Mouse (Mus musculus): ENCODE data around the gene Sec24d. TPM values are rescaled to one million over a fixed set of nuclear protein-coding genes. Genes with fewer than 3 reads are reported as not detected.

Sec24d gene
- polyA plus RNA-seq, 1 experiment from 2014 or later = 34.9 TPM

DNA sequence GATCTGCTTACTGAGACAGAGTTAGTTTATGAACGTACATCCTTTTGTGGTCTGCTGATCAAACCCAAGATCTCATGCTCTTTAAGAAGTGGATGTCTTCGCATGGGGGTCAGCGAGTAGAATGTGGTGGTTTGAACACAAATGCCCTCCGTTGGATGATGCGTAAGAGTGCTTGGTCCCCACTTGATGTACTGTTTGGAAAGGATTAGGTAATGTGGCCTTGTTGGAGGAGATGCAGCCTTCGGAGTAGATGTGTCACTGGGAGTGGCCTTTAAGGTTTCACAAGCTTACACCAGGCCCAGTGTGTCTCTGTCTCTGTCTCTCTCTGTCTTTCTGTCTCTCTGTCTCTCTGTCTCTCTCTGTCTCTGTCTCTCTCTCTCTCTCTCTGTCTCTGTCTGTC is 40.2 kb downstream of the Sec24d start:
- Histone ChIP-seq H3K9me3 (ENCODE audit: low read length) (no peaks in the 10 kb centered on the region), H3K4me1 (ENCODE audit: insufficient read depth, low read depth, low read length) (no peaks in the 10 kb centered on the region), H3K4me3 (ENCODE audit: low read depth, low read length) (no peak overlapping the region), H3K27ac (ENCODE audit: low read length) (no peak overlapping the region), H3K4me2 (replicated peaks; ENCODE audit: low read depth, low read length) (no peak overlapping the region), H3K27me3 (replicated peaks; ENCODE audit: insufficient read depth, low read length) (no peaks in the 10 kb centered on the region), H3K36me3 (ENCODE audit: insufficient read depth, low read length) (peaks cover 5% of the 10 kb centered on the region; the same call in 1 of the 2 replicates), H3K9ac (replicated peaks; ENCODE audit: low read depth) (no peak overlapping the region)
- ATAC-seq (no peak), DNase-seq (ENCODE audit: low spot score) (no peak)
- 90% methylated on average over 6 of the region's 6 CpGs for WGBS
- TF ChIP-seq EP300 (IDR thresholded peaks at IDR 0.05) = no peak
- no peak for TF ChIP-seq CTCF (IDR thresholded peaks at IDR 0.05)

DNA sequence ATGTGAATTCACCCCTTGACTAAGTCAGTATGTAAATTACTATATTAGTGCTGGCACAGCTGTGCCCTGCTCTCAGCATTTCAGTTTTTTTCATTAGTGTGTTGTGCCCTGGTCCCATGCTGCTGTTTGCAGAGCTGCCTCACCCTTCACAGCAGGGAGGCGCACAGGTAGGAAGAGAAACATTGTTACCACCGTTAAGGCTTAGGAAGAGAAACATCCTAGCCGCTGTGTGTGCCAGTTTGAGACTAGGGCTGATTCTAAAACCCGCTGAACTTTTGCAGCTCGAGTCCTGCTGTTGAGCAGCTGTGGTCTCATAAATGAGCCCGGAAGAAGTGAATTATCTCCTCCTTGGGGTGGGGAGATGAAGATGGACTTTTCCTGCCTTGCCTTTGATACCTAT is 41.9 kb downstream of the Sec24d start:
- no peak overlapping the region for H3K27ac ChIP-seq (ENCODE audit: low read length)
- H3K9me3 ChIP-seq (ENCODE audit: low read length) = no peaks in the 10 kb centered on the region
- no peaks in the 10 kb centered on the region for H3K4me1 ChIP-seq (ENCODE audit: insufficient read depth, low read depth, low read length)
- no peak for TF ChIP-seq EP300 (IDR thresholded peaks at IDR 0.05)
- TF ChIP-seq CTCF (IDR thresholded peaks at IDR 0.05) = no peak
- 73% methylated on average over 6 of the region's 6 CpGs for WGBS
- no peak overlapping the region for H3K4me3 ChIP-seq (ENCODE audit: low read depth, low read length)
- no peak overlapping the region for H3K9ac ChIP-seq (replicated peaks; ENCODE audit: low read depth)
- H3K36me3 ChIP-seq (ENCODE audit: insufficient read depth, low read length) = peaks cover 5% of the 10 kb centered on the region; the same call in 1 of the 2 replicates
- H3K4me2 ChIP-seq (replicated peaks; ENCODE audit: low read depth, low read length) = no peak overlapping the region
- ATAC-seq (no peak), DNase-seq (ENCODE audit: low spot score) (no peak)
- H3K27me3 ChIP-seq (replicated peaks; ENCODE audit: insufficient read depth, low read length) = no peaks in the 10 kb centered on the region

DNA sequence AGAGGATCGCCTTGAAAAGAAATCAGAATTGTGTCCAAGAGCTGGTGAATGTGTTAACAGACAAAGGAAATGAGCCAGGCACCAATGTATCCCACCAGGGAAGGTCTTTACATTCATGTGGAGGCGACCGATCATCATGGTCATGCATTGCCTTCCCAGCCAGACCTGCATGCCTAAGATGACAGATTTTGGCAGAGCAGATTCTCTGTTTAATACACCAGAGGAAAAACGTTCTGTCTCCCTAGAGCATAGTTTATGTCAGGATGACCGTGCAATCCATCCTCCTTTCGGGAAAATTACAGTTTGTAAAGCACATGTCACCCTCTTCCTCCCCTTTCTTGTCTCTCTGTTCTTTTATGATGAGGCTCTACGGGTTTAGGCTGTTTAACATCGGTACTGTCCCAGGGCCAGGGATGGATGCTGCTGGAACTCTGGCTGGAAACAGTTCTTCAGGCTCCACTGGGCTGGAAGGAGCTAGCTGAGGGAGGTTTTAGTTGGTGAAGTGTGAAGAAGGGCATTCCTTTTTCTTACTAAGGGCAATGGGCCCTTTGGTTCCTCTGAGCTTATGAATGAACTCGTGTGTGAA is 45.3 kb downstream of the Sec24d start:
- Histone ChIP-seq H3K27ac (ENCODE audit: low read length) (no peak overlapping the region), H3K4me1 (ENCODE audit: insufficient read depth, low read depth, low read length) (no peaks in the 10 kb centered on the region), H3K36me3 (ENCODE audit: insufficient read depth, low read length) (no peaks in the 10 kb centered on the region), H3K4me2 (replicated peaks; ENCODE audit: low read depth, low read length) (no peak overlapping the region), H3K4me3 (ENCODE audit: low read depth, low read length) (no peak overlapping the region), H3K9ac (replicated peaks; ENCODE audit: low read depth) (no peak overlapping the region), H3K27me3 (replicated peaks; ENCODE audit: insufficient read depth, low read length) (no peaks in the 10 kb centered on the region), H3K9me3 (ENCODE audit: low read length) (no peaks in the 10 kb centered on the region)
- DNase-seq (ENCODE audit: low spot score) (no peak), ATAC-seq (no peak)
- TF ChIP-seq EP300 (IDR thresholded peaks at IDR 0.05) = no peak
- no peak for TF ChIP-seq CTCF (IDR thresholded peaks at IDR 0.05)
- WGBS = 80% methylated on average over 9 of the region's 9 CpGs

DNA sequence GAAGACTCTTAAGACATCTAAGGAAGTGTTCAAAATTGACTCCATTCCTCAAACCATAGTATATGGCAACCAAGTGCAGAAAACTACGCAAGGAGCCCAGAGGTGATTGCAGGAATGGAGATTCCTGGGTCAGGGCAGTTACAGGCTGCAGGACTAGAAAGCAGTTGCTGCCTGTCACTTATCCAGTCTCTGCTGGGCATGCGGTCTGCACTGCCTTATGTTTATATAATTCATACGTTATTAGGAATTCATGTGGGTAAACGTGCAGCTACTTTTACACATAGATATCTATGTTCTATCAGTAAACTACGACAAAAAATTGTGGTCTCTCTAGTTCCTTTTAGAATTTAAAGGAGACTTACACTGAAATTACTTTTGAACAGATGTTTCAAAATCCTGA is 46.2 kb downstream of the Sec24d start:
- ATAC-seq (no peak), DNase-seq (ENCODE audit: low spot score) (no peak)
- Histone ChIP-seq H3K27ac (ENCODE audit: low read length) (no peak overlapping the region), H3K36me3 (ENCODE audit: insufficient read depth, low read length) (no peaks in the 10 kb centered on the region), H3K4me1 (ENCODE audit: insufficient read depth, low read depth, low read length) (no peaks in the 10 kb centered on the region), H3K27me3 (replicated peaks; ENCODE audit: insufficient read depth, low read length) (no peaks in the 10 kb centered on the region), H3K9me3 (ENCODE audit: low read length) (no peaks in the 10 kb centered on the region), H3K4me3 (ENCODE audit: low read depth, low read length) (no peak overlapping the region), H3K9ac (replicated peaks; ENCODE audit: low read depth) (no peak overlapping the region), H3K4me2 (replicated peaks; ENCODE audit: low read depth, low read length) (no peak overlapping the region)
- 39% methylated on average over 5 of the region's 5 CpGs for WGBS
- TF ChIP-seq CTCF (IDR thresholded peaks at IDR 0.05) (no peak), EP300 (IDR thresholded peaks at IDR 0.05) (no peak)

DNA sequence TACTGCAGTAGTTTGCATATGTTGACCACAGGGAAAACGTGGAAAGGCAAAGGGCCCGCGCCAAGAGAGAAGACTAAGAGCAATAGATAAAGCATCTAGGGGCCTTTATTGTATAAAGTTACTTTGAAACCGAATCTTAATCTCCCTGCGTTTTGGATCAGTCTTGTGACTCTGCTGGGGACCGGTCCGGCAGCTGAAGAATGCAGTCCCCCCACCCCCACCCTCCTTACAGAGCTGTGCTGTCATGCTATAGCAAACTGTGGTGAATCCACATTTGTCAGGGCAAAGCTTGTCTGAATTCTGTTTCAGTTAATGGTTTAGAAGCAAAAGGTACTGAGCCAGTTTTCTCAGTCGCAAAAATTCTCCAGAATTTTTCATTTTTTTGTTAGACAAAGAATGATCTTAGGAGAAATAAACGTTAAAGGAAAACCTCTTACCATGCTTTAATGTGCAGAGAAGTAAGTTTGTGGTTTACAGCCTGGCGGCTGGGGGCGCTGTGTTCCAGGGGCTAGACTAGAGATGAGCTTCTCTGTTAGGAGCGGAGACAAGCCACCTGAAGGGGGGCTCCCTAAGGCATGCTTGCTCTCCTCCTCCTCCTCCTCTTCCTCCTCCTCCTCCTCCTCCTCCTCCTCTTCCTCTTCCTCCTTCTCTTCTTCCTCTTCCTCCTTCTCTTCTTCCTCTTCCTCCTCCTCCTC is 46.8 kb downstream of the Sec24d start:
- no peaks in the 10 kb centered on the region for H3K36me3 ChIP-seq (ENCODE audit: insufficient read depth, low read length)
- H3K9me3 ChIP-seq (ENCODE audit: low read length) = no peaks in the 10 kb centered on the region
- no peak overlapping the region for H3K9ac ChIP-seq (replicated peaks; ENCODE audit: low read depth)
- 40% methylated on average over 12 of the region's 12 CpGs for WGBS
- no peak overlapping the region for H3K27ac ChIP-seq (ENCODE audit: low read length)
- H3K4me2 ChIP-seq (replicated peaks; ENCODE audit: low read depth, low read length) = no peak overlapping the region
- H3K4me1 ChIP-seq (ENCODE audit: insufficient read depth, low read depth, low read length) = no peaks in the 10 kb centered on the region
- no peak for TF ChIP-seq EP300 (IDR thresholded peaks at IDR 0.05)
- TF ChIP-seq CTCF (IDR thresholded peaks at IDR 0.05) = peak; percentile 26; the same call in 1 of the 2 replicates
- H3K27me3 ChIP-seq (replicated peaks; ENCODE audit: insufficient read depth, low read length) = no peaks in the 10 kb centered on the region
- ATAC-seq (no peak), DNase-seq (ENCODE audit: low spot score) (no peak)
- no peak overlapping the region for H3K4me3 ChIP-seq (ENCODE audit: low read depth, low read length)

DNA sequence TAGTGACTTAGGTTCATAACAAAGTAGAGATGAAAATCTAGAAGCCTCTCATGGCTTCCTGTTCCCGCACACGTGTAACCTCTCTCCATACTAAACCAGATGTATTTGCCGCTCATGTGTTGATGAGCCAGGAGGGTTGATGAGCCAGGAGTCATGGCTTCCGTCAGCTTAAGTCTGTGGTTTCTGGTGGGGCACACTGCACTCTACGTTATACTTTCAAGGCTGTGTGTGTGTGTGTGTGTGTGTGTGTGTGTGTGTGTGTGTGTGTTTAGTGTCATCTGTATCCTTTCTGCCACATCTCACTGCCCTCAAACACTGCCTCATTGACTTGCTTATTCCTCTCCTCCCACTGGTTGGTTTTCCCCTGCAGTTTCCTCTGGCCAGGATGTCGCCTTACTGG is 48.8 kb downstream of the Sec24d start:
- H3K36me3 ChIP-seq (ENCODE audit: insufficient read depth, low read length) = no peaks in the 10 kb centered on the region
- H3K9me3 ChIP-seq (ENCODE audit: low read length) = no peaks in the 10 kb centered on the region
- no peak overlapping the region for H3K4me2 ChIP-seq (replicated peaks; ENCODE audit: low read depth, low read length)
- no peaks in the 10 kb centered on the region for H3K27me3 ChIP-seq (replicated peaks; ENCODE audit: insufficient read depth, low read length)
- no peak for DNase-seq (ENCODE audit: low spot score)
- TF ChIP-seq EP300 (IDR thresholded peaks at IDR 0.05) (no peak), CTCF (IDR thresholded peaks at IDR 0.05) (no peak)
- no peak overlapping the region for H3K27ac ChIP-seq (ENCODE audit: low read length)
- WGBS = 66% methylated on average over 6 of the region's 6 CpGs
- H3K4me3 ChIP-seq (ENCODE audit: low read depth, low read length) = no peak overlapping the region
- H3K9ac ChIP-seq (replicated peaks; ENCODE audit: low read depth) = no peak overlapping the region
- ATAC-seq = no peak
- H3K4me1 ChIP-seq (ENCODE audit: insufficient read depth, low read depth, low read length) = no peaks in the 10 kb centered on the region

All from lung, postnatal 0 days (tissue).